Mouse (Mus musculus): Measurements from ENCODE around the gene Mipep. TPM values are rescaled to one million over a fixed set of nuclear protein-coding genes. Genes with fewer than 3 reads are reported as not detected.

Gene Mipep
- polyA plus RNA-seq, 1 experiment from 2014 or later = 24.1 TPM

- Histone ChIP-seq H3K4me2 (replicated peaks) (no peak overlapping the region), H3K4me1 (no peaks in the 10 kb centered on the region), H3K36me3 (no peaks in the 10 kb centered on the region), H3K9me3 (no peaks in the 10 kb centered on the region), H3K4me3 (no peak overlapping the region), H3K27me3 (peaks cover 8% of the 10 kb centered on the region; the same call in 1 of the 2 replicates), H3K9ac (replicated peaks) (no peak overlapping the region), H3K27ac (replicated peaks) (no peak overlapping the region)
- no peak for ATAC-seq (ENCODE audit: low FRiP score, low read depth)
- 95% methylated on average over 7 of the region's 7 CpGs for WGBS
These were observed 5.2 kb upstream of the Mipep start for GRCm38 (mm10) chr14:60779198-60779597.

GRCm38 (mm10) chr14:60782121-60782656 lies 2.2 kb upstream of the Mipep start:
- Histone ChIP-seq H3K27me3 (peaks cover 8% of the 10 kb centered on the region; the same call in 1 of the 2 replicates), H3K4me2 (replicated peaks) (no peak overlapping the region)
- no peak for ATAC-seq (ENCODE audit: low FRiP score, low read depth)

GRCm38 (mm10) chr14:60783196-60783595 lies 1.2 kb upstream of the Mipep start:
- ATAC-seq (ENCODE audit: low FRiP score, low read depth) = no peak
- Histone ChIP-seq H3K9ac (replicated peaks) (no peak overlapping the region), H3K27me3 (peaks cover 8% of the 10 kb centered on the region; the same call in 1 of the 2 replicates), H3K36me3 (peaks cover 5% of the 10 kb centered on the region; the same call in 1 of the 2 replicates), H3K4me1 (peaks cover 7% of the 10 kb centered on the region), H3K9me3 (no peaks in the 10 kb centered on the region), H3K4me3 (no peak overlapping the region), H3K27ac (replicated peaks) (no peak overlapping the region), H3K4me2 (replicated peaks) (no peak overlapping the region)
- 62% methylated on average over 8 of the region's 8 CpGs for WGBS

More at GRCm38 (mm10) chr14:60782121-60782656, 2.2 kb upstream of the Mipep start:
- Histone ChIP-seq H3K9ac (replicated peaks) (no peak overlapping the region), H3K36me3 (no peaks in the 10 kb centered on the region), H3K4me1 (peaks cover 7% of the 10 kb centered on the region), H3K27ac (replicated peaks) (no peak overlapping the region), H3K4me3 (no peak overlapping the region), H3K9me3 (no peaks in the 10 kb centered on the region)
- 56% methylated on average over 7 of the region's 7 CpGs for WGBS

- no peak overlapping the region for H3K9ac ChIP-seq (replicated peaks)
- WGBS = 49% methylated on average over 3 of the region's 3 CpGs
- peaks cover 28% of the 10 kb centered on the region for H3K36me3 ChIP-seq
- no peaks in the 10 kb centered on the region for H3K9me3 ChIP-seq
- H3K4me3 ChIP-seq = no peak overlapping the region
- H3K4me1 ChIP-seq = peaks cover 4% of the 10 kb centered on the region
- H3K4me2 ChIP-seq (replicated peaks) = no peak overlapping the region
- no peak overlapping the region for H3K27ac ChIP-seq (replicated peaks)
- ATAC-seq (ENCODE audit: low FRiP score, low read depth) = no peak
- H3K27me3 ChIP-seq = no peaks in the 10 kb centered on the region
These were observed 5.7 kb downstream of the Mipep start for GRCm38 (mm10) chr14:60790103-60790502.

- H3K27ac ChIP-seq (replicated peaks) = no peak overlapping the region
- WGBS = 91% methylated on average over 4 of the region's 4 CpGs
These were observed 12.4 kb downstream of the Mipep start for GRCm38 (mm10) chr14:60796600-60797322.

GRCm38 (mm10) chr14:60797596-60797995 lies 13.2 kb downstream of the Mipep start:
- H3K27me3 ChIP-seq = no peaks in the 10 kb centered on the region
- ATAC-seq (ENCODE audit: low FRiP score, low read depth) = no peak
- over 99% methylated on average over 5 of the region's 5 CpGs for WGBS

More at GRCm38 (mm10) chr14:60796600-60797322, 12.4 kb downstream of the Mipep start:
- H3K27me3 ChIP-seq = no peaks in the 10 kb centered on the region
- H3K9ac ChIP-seq (replicated peaks) = no peak overlapping the region
- no peaks in the 10 kb centered on the region for H3K9me3 ChIP-seq
- peaks cover 56% of the 10 kb centered on the region for H3K36me3 ChIP-seq
- no peak overlapping the region for H3K4me2 ChIP-seq (replicated peaks)
- no peak overlapping the region for H3K4me3 ChIP-seq
- ATAC-seq (ENCODE audit: low FRiP score, low read depth) = no peak
- H3K4me1 ChIP-seq = no peaks in the 10 kb centered on the region

GRCm38 (mm10) chr14:60798721-60799120 lies 14.3 kb downstream of the Mipep start:
- Histone ChIP-seq H3K36me3 (peaks cover 66% of the 10 kb centered on the region), H3K27me3 (no peaks in the 10 kb centered on the region), H3K9me3 (no peaks in the 10 kb centered on the region), H3K4me1 (no peaks in the 10 kb centered on the region), H3K4me2 (replicated peaks) (no peak overlapping the region), H3K27ac (replicated peaks) (no peak overlapping the region), H3K9ac (replicated peaks) (no peak overlapping the region), H3K4me3 (no peak overlapping the region)
- no peak for ATAC-seq (ENCODE audit: low FRiP score, low read depth)
- 87% methylated on average over 4 of the region's 4 CpGs for WGBS

More at GRCm38 (mm10) chr14:60797596-60797995, 13.2 kb downstream of the Mipep start:
- no peak overlapping the region for H3K4me3 ChIP-seq
- peaks cover 56% of the 10 kb centered on the region for H3K36me3 ChIP-seq
- no peak overlapping the region for H3K9ac ChIP-seq (replicated peaks)
- no peaks in the 10 kb centered on the region for H3K4me1 ChIP-seq
- H3K4me2 ChIP-seq (replicated peaks) = no peak overlapping the region
- no peak overlapping the region for H3K27ac ChIP-seq (replicated peaks)
- H3K9me3 ChIP-seq = no peaks in the 10 kb centered on the region

GRCm38 (mm10) chr14:60799762-60800728 lies 15.7 kb downstream of the Mipep start:
- WGBS = 52% methylated on average over 9 of the region's 9 CpGs
- no peak for ATAC-seq (ENCODE audit: low FRiP score, low read depth)

GRCm38 (mm10) chr14:60802026-60802425 lies 17.7 kb downstream of the Mipep start:
- H3K4me1 ChIP-seq = no peaks in the 10 kb centered on the region
- no peak overlapping the region for H3K9ac ChIP-seq (replicated peaks)
- ATAC-seq (ENCODE audit: low FRiP score, low read depth) = no peak
- H3K4me3 ChIP-seq = no peak overlapping the region
- no peaks in the 10 kb centered on the region for H3K27me3 ChIP-seq
- no peak overlapping the region for H3K27ac ChIP-seq (replicated peaks)
- H3K9me3 ChIP-seq = no peaks in the 10 kb centered on the region
- H3K4me2 ChIP-seq (replicated peaks) = no peak overlapping the region
- WGBS = 96% methylated on average over 13 of the region's 13 CpGs
- H3K36me3 ChIP-seq = peaks cover 56% of the 10 kb centered on the region

More at GRCm38 (mm10) chr14:60799762-60800728, 15.7 kb downstream of the Mipep start:
- Histone ChIP-seq H3K9ac (replicated peaks) (no peak overlapping the region), H3K4me1 (no peaks in the 10 kb centered on the region), H3K4me3 (no peak overlapping the region), H3K27me3 (no peaks in the 10 kb centered on the region), H3K36me3 (peaks cover 71% of the 10 kb centered on the region), H3K9me3 (no peaks in the 10 kb centered on the region), H3K4me2 (replicated peaks) (no peak overlapping the region), H3K27ac (replicated peaks) (no peak overlapping the region)

GRCm38 (mm10) chr14:60804978-60805377 lies 20.6 kb downstream of the Mipep start:
- Histone ChIP-seq H3K4me3 (no peak overlapping the region), H3K27ac (replicated peaks) (no peak overlapping the region), H3K4me2 (replicated peaks) (no peak overlapping the region), H3K9ac (replicated peaks) (no peak overlapping the region), H3K36me3 (peaks cover 33% of the 10 kb centered on the region), H3K9me3 (no peaks in the 10 kb centered on the region), H3K27me3 (no peaks in the 10 kb centered on the region), H3K4me1 (no peaks in the 10 kb centered on the region)
- WGBS = 94% methylated on average over 9 of the region's 9 CpGs
- ATAC-seq (ENCODE audit: low FRiP score, low read depth) = no peak

GRCm38 (mm10) chr14:60805871-60806270 lies 21.5 kb downstream of the Mipep start:
- H3K9ac ChIP-seq (replicated peaks) = no peak overlapping the region

More at GRCm38 (mm10) chr14:60805871-60806270, 21.5 kb downstream of the Mipep start:
- no peaks in the 10 kb centered on the region for H3K4me1 ChIP-seq
- H3K36me3 ChIP-seq = peaks cover 32% of the 10 kb centered on the region
- no peak overlapping the region for H3K4me2 ChIP-seq (replicated peaks)
- no peak for ATAC-seq (ENCODE audit: low FRiP score, low read depth)
- no peaks in the 10 kb centered on the region for H3K27me3 ChIP-seq
- H3K9me3 ChIP-seq = no peaks in the 10 kb centered on the region
- H3K4me3 ChIP-seq = no peak overlapping the region
- no peak overlapping the region for H3K27ac ChIP-seq (replicated peaks)
- 75% methylated on average over 1 of the region's 1 CpGs for WGBS

Measured in midbrain, embryonic 12.5 days (tissue).